Mouse (Mus musculus): ENCODE data around the gene Wfdc1.

Wfdc1 gene

GRCm38 (mm10) chr8:119728351-119728895 lies 62.3 kb downstream of the Wfdc1 start:
- in situ Hi-C loops (cut with MboI, MseI) = no loop called here

GRCm38 (mm10) chr8:119732072-119732471 lies 65.9 kb downstream of the Wfdc1 start:
- in situ Hi-C loops (cut with MboI, MseI) = no loop called here

- in situ Hi-C loops (cut with MboI, MseI) = no loop called here
Observed at GRCm38 (mm10) chr8:119736348-119736917, 70.3 kb downstream of the Wfdc1 start.

GRCm38 (mm10) chr8:119737093-119737900 lies 71.1 kb downstream of the Wfdc1 start:
- in situ Hi-C loops (cut with MboI, MseI) = no loop called here
